Mouse (Mus musculus): ENCODE measurements at regions not wholly inside any gene's neighbourhood (a gene's known extent, or its start where the extent isn't known, plus 50 kb on each side); places are given as distances from the start of the nearest gene placed in this dataset.

DNA sequence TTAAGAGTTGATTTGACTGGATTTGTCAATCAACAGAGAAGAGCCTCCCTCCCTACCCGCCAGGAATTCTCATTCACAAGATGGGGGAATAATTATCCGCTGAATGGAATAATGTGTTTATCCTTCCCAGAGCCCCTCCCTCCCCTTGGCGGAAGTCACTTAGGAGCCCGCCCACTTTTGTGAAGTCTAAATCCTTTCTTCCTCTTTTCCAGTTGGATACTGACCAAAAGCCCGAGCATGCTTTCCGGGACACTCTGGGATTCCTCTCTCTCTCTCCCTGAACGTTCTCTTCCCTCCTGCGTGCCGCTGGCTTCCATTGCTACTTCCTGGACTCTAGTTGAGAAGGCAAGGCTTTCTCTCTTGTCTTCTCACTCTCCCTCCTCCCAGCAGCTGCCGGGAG, 79.9 kb downstream of the Avpr1a start:
- TF ChIP-seq EP300 (IDR thresholded peaks at IDR 0.05; ENCODE audit: low read depth) (no peak), CTCF (IDR thresholded peaks at IDR 0.05; ENCODE audit: low read depth) (no peak)

All from heart, postnatal 0 days (tissue).